Comparison of ENCODE assay signal across 11 mouse cellular contexts in the genomic region with DNA sequence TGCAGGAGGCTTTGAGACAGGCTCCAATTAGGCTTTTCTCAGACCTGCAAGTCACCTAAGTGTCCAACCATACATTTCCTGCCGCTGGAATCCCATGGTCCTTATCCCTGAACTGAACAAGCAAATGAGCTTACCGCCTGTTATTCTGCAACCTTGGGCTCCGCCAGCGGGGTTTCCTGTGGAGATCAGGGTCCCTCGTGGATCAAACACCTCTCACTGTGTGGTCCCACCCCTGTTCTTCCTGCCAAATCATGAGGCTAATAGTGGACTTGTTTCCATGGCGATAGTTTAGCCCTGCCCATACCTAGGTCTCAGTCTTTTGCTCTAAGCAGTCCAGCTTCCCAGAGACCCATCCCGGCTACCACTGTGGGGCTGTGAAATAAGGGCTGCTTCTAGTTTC. TPM values are rescaled to one million over a fixed set of nuclear protein-coding genes. Genes with fewer than 3 reads are reported as not detected.
DNase-seq lines count a peak whose midpoint lies in the region; ATAC-seq lines count a peak whose summit lies in the region.
"Had no signal": no experiment of that assay in that cellular context is flagged by ENCODE, and none has a peak within 500 bp of the region (broad histone marks: within the 10 kb centered on the region; RNA-seq: fewer than 3 reads in every experiment).

No protein-coding gene starts in this region.

- peaks cover 20% of the 10 kb centered on the region for H3K4me1 ChIP-seq in forebrain, embryonic 12.5 days
- peaks cover 6% of the 10 kb centered on the region; the same call in 1 of the 2 replicates for H3K4me1 ChIP-seq in forebrain, embryonic 16.5 days (replicated peaks; ENCODE audit: control insufficient read depth, insufficient read depth, low read length)
- peaks cover 20% of the 10 kb centered on the region for H3K4me1 ChIP-seq in lung, embryonic 15.5 days

- H3K27me3 ChIP-seq in forebrain, embryonic 12.5 days = no peaks in the 10 kb centered on the region
- H3K27me3 ChIP-seq in forebrain, embryonic 16.5 days (replicated peaks; ENCODE audit: control insufficient read depth, insufficient read depth, low read length) = no peaks in the 10 kb centered on the region
- H3K27me3 ChIP-seq in lung, embryonic 15.5 days = no peaks in the 10 kb centered on the region

- peak; percentile 58; the same call in 1 of the 2 replicates for ATAC-seq in forebrain, embryonic 12.5 days (ENCODE audit: low FRiP score)
- ATAC-seq in forebrain, embryonic 16.5 days = no peak
- ATAC-seq in lung, embryonic 15.5 days (ENCODE audit: borderline replicate concordance, extremely low read depth, low FRiP score, low TSS enrichment) = peak; percentile 30; the same call in 1 of the 2 replicates

- intact Hi-C loops in heart, postnatal 14 days (cut with DNase I) = no loop called here

- 30% methylated on average over 7 of the region's 7 CpGs for WGBS in forebrain, embryonic 12.5 days
- WGBS in forebrain, embryonic 16.5 days = 18% methylated on average over 7 of the region's 7 CpGs
- 30% methylated on average over 7 of the region's 7 CpGs for WGBS in lung, embryonic 15.5 days

- no peaks in the 10 kb centered on the region for H3K9me3 ChIP-seq in forebrain, embryonic 12.5 days
- no peaks in the 10 kb centered on the region for H3K9me3 ChIP-seq in forebrain, embryonic 16.5 days (ENCODE audit: control insufficient read depth, low read length)
- no peaks in the 10 kb centered on the region for H3K9me3 ChIP-seq in lung, embryonic 15.5 days

- H3K9ac ChIP-seq in forebrain, embryonic 12.5 days = no peak overlapping the region
- H3K9ac ChIP-seq in forebrain, embryonic 16.5 days (replicated peaks; ENCODE audit: low read depth, low read length) = no peak overlapping the region
- no peak overlapping the region for H3K9ac ChIP-seq in lung, embryonic 15.5 days

- H3K4me3 ChIP-seq in forebrain, embryonic 12.5 days (replicated peaks) = no peak overlapping the region
- H3K4me3 ChIP-seq in forebrain, embryonic 16.5 days (replicated peaks; ENCODE audit: low read length) = no peak overlapping the region
- H3K4me3 ChIP-seq in lung, embryonic 15.5 days = no peak overlapping the region
- H3K4me3 ChIP-seq: erythroblast, embryonic 14.5 days had no signal

- no peak overlapping the region for H3K4me2 ChIP-seq in forebrain, embryonic 12.5 days
- no peak overlapping the region for H3K4me2 ChIP-seq in forebrain, embryonic 16.5 days (ENCODE audit: low read length)
- no peak overlapping the region for H3K4me2 ChIP-seq in lung, embryonic 15.5 days

- 0 out of 2 replicates have a peak overlapping the region, but pooled peaks have one; percentile 33 for H3K27ac ChIP-seq in forebrain, embryonic 12.5 days
- no peak overlapping the region for H3K27ac ChIP-seq in forebrain, embryonic 16.5 days (ENCODE audit: low read length)
- no peak overlapping the region for H3K27ac ChIP-seq in lung, embryonic 15.5 days

- no peaks in the 10 kb centered on the region for H3K36me3 ChIP-seq in forebrain, embryonic 12.5 days (replicated peaks)
- H3K36me3 ChIP-seq in forebrain, embryonic 16.5 days (ENCODE audit: control insufficient read depth, insufficient read depth) = no peaks in the 10 kb centered on the region
- H3K36me3 ChIP-seq in lung, embryonic 15.5 days = no peaks in the 10 kb centered on the region

- no peak for DNase-seq in lung, adult 18-20 months
- DNase-seq in heart, postnatal 14 days = peak; percentile 54 to 61
- DNase-seq in skeletal muscle tissue, adult 2 months (ENCODE audit: low read depth, low spot score) = peak; percentile 56
- no peak for DNase-seq in layer of hippocampus, adult 9-11 months
- DNase-seq in thymus, postnatal 4 days = no peak

RNA-seq across cellular contexts. Expression of a gene that starts 8.3 kb away (rescaled TPM):
- 83.9 and 84.8 TPM in 2 replicates for polyA plus RNA-seq in forebrain, embryonic 12.5 days (2016; fragmentation: Nextera tagmentation; extraction: Ambion mirVana)
- polyA plus RNA-seq in forebrain, embryonic 16.5 days (2015; fragmentation: Nextera tagmentation; extraction: Ambion mirVana) = 94.1 and 105 TPM in 2 replicates
- polyA plus RNA-seq in lung, embryonic 15.5 days (2015; fragmentation: Nextera tagmentation; extraction: Ambion mirVana) = 57.9 and 61.0 TPM in 2 replicates
- 10 to 100 TPM; 42.9 to 44.5 TPM for total RNA-seq in heart, postnatal 14 days (2021)

RNA-seq across cellular contexts. Expression of a gene that starts 41.3 kb away (rescaled TPM):
- polyA plus RNA-seq in forebrain, embryonic 12.5 days (2016; fragmentation: Nextera tagmentation; extraction: Ambion mirVana) = 48.9 and 53.6 TPM in 2 replicates
- polyA plus RNA-seq in forebrain, embryonic 16.5 days (2015; fragmentation: Nextera tagmentation; extraction: Ambion mirVana) = 47.3 and 51.7 TPM in 2 replicates
- polyA plus RNA-seq in lung, embryonic 15.5 days (2015; fragmentation: Nextera tagmentation; extraction: Ambion mirVana) = 44.8 and 47.4 TPM in 2 replicates
- total RNA-seq in heart, postnatal 14 days (2021) = 10 to 100 TPM; 55.4 to 55.8 TPM

RNA-seq across cellular contexts. Expression of a gene that starts 41.3 kb away (rescaled TPM):
- polyA plus RNA-seq in forebrain, embryonic 12.5 days (2016; fragmentation: Nextera tagmentation; extraction: Ambion mirVana) = 14.3 and 14.7 TPM in 2 replicates
- 10.9 and 11.1 TPM in 2 replicates for polyA plus RNA-seq in forebrain, embryonic 16.5 days (2015; fragmentation: Nextera tagmentation; extraction: Ambion mirVana)
- 10.9 and 11.2 TPM in 2 replicates for polyA plus RNA-seq in lung, embryonic 15.5 days (2015; fragmentation: Nextera tagmentation; extraction: Ambion mirVana)
- 10 to 100 TPM; 20.8 to 23.4 TPM for total RNA-seq in heart, postnatal 14 days (2021)

RNA-seq across cellular contexts. Expression of a gene that starts 49.2 kb away (rescaled TPM):
- polyA plus RNA-seq in forebrain, embryonic 12.5 days (2016; fragmentation: Nextera tagmentation; extraction: Ambion mirVana) = 0.55 and 0.69 TPM in 2 replicates
- polyA plus RNA-seq in forebrain, embryonic 16.5 days (2015; fragmentation: Nextera tagmentation; extraction: Ambion mirVana) = 0.57 TPM in 1 of 2 replicates, not detected in the other
- polyA plus RNA-seq in lung, embryonic 15.5 days (2015; fragmentation: Nextera tagmentation; extraction: Ambion mirVana) = 0.34 and 0.55 TPM in 2 replicates
- not detected for total RNA-seq in heart, postnatal 14 days (2021)
- total RNA-seq: adrenal gland, postnatal 36 days; left cerebral cortex, postnatal 36 days had no signal
- polyA plus RNA-seq: erythroblast, embryonic 14.5 days had no signal

RNA-seq across cellular contexts. Expression of a gene that starts 59.9 kb away (rescaled TPM):
- 58.1 and 75.4 TPM in 2 replicates for polyA plus RNA-seq in forebrain, embryonic 12.5 days (2016; fragmentation: Nextera tagmentation; extraction: Ambion mirVana)
- 65.3 and 81.8 TPM in 2 replicates for polyA plus RNA-seq in forebrain, embryonic 16.5 days (2015; fragmentation: Nextera tagmentation; extraction: Ambion mirVana)
- polyA plus RNA-seq in lung, embryonic 15.5 days (2015; fragmentation: Nextera tagmentation; extraction: Ambion mirVana) = 51.1 and 56.2 TPM in 2 replicates
- 10 to 100 TPM; 76.7 to 82.1 TPM for total RNA-seq in heart, postnatal 14 days (2021)

Comparison
In these comparisons a context has a peak if more than half of its experiments do, and no peak if none do; other contexts are left out.
1. DNase-seq: peak in heart, postnatal 14 days (2 of 2) and skeletal muscle tissue, adult 2 months (single experiment); none in lung, adult 18-20 months (0 of 2), layer of hippocampus, adult 9-11 months (single experiment) and thymus, postnatal 4 days (single experiment).